ENCODE assay signal across 8 mouse cellular contexts in the genomic region with DNA sequence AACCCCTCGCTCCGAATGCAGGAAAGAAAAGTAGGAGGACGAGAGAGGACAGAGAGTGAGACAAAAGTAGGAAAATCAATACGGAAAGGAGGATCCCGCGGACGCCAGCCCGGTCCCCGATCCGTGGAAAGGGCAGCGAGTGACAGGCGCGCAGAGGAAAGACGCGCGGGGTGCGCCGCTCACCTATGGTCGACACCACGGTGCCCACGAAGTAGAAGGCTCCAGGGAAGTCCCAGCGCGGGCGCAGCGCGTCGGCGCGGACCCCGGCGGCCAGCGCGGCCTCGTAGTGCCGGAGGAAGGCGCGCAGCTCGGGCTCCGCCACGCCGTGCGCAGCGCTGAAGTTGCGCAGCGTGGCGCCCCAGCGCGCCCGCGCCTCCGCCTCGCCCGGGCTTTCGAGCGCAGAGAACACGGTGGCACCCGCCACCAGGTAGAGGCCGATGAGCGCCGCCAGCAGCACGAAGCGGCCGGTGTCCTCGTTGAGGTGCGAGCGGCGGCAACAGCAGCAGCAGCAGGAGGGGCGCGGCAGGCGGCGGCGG. TPM values are rescaled to one million over a fixed set of nuclear protein-coding genes. Genes with fewer than 3 reads are reported as not detected.
DNase-seq lines count a peak whose midpoint lies in the region; ATAC-seq and TF ChIP-seq lines count a peak whose summit lies in the region.

No protein-coding gene starts in this region.

- H3K9me3 ChIP-seq in megakaryocyte, embryonic 14.5 days: peaks cover 13% of the 10 kb centered on the region
- no peaks in the 10 kb centered on the region for H3K9me3 ChIP-seq in hindbrain, postnatal 0 days (ENCODE audit: low read length)
- no peaks in the 10 kb centered on the region for H3K9me3 ChIP-seq in neural tube, embryonic 11.5 days (ENCODE audit: control insufficient read depth, low read length)

- H3K27me3 ChIP-seq in megakaryocyte, embryonic 14.5 days (replicated peaks): peaks cover 59% of the 10 kb centered on the region
- H3K27me3 ChIP-seq in hindbrain, postnatal 0 days (ENCODE audit: insufficient read depth, low read length): peaks cover 40% of the 10 kb centered on the region
- peaks cover 55% of the 10 kb centered on the region for H3K27me3 ChIP-seq in neural tube, embryonic 11.5 days (ENCODE audit: control insufficient read depth, insufficient read depth, low read length)

- DNase-seq in embryo, embryonic 10.5 days (ENCODE audit: low spot score): peak; percentile 19
- DNase-seq in embryo, embryonic 10 days (ENCODE audit: low spot score): no peak
- peak; percentile 56 for DNase-seq in hindbrain, postnatal 0 days (ENCODE audit: low spot score)
- peak; percentile 42 for DNase-seq in neural tube, embryonic 11.5 days (ENCODE audit: low spot score)
- DNase-seq in urinary bladder, postnatal 10 days (ENCODE audit: low spot score): no peak
- no peak for DNase-seq in kidney, postnatal 25 days

- H3K36me3 ChIP-seq in megakaryocyte, embryonic 14.5 days (replicated peaks; ENCODE audit: low read length): no peaks in the 10 kb centered on the region
- no peaks in the 10 kb centered on the region for H3K36me3 ChIP-seq in hindbrain, postnatal 0 days (ENCODE audit: insufficient read depth, low read length)
- no peaks in the 10 kb centered on the region for H3K36me3 ChIP-seq in neural tube, embryonic 11.5 days (ENCODE audit: control insufficient read depth, insufficient read depth, low read length)

- WGBS in hindbrain, postnatal 0 days: under 1% methylated on average over 64 of the region's 72 CpGs
- WGBS in neural tube, embryonic 11.5 days: under 1% methylated on average over 49 of the region's 72 CpGs

- H3K4me3 ChIP-seq in megakaryocyte, embryonic 14.5 days (replicated peaks): peak overlapping the region; percentile 89
- peak overlapping the region; percentile 53 for H3K4me3 ChIP-seq in hindbrain, postnatal 0 days (ENCODE audit: low read length)
- peak overlapping the region; percentile 49 for H3K4me3 ChIP-seq in neural tube, embryonic 11.5 days (ENCODE audit: low read depth, low read length)

- H3K9ac ChIP-seq in hindbrain, postnatal 0 days (replicated peaks; ENCODE audit: low read length): peak overlapping the region; percentile 51
- H3K9ac ChIP-seq in neural tube, embryonic 11.5 days (ENCODE audit: low read length): peak overlapping the region; percentile 32

- ATAC-seq in megakaryocyte, adult 5-6 weeks (ENCODE audit: poor library complexity, severe bottlenecking): no peak
- ATAC-seq in hindbrain, postnatal 0 days: no peak
- ATAC-seq in neural tube, embryonic 11.5 days (ENCODE audit: insufficient read depth, low FRiP score, low TSS enrichment): 0 out of 2 replicates have a peak, but pooled peaks have one; percentile 11

- H3K4me1 ChIP-seq in megakaryocyte, embryonic 14.5 days: peaks cover 22% of the 10 kb centered on the region
- no peaks in the 10 kb centered on the region for H3K4me1 ChIP-seq in hindbrain, postnatal 0 days (ENCODE audit: insufficient read depth, low read length)
- peaks cover 20% of the 10 kb centered on the region for H3K4me1 ChIP-seq in neural tube, embryonic 11.5 days (ENCODE audit: control insufficient read depth, insufficient read depth, low read length)

- no peak for TF ChIP-seq CTCF in hindbrain, postnatal 0 days (IDR thresholded peaks at IDR 0.05; ENCODE audit: low read depth)

- H3K4me2 ChIP-seq in hindbrain, postnatal 0 days (ENCODE audit: low read depth, low read length): peak overlapping the region; percentile 90
- H3K4me2 ChIP-seq in neural tube, embryonic 11.5 days (ENCODE audit: low read depth): peak overlapping the region; percentile 97

- no peak overlapping the region for H3K27ac ChIP-seq in hindbrain, postnatal 0 days
- no peak overlapping the region for H3K27ac ChIP-seq in neural tube, embryonic 11.5 days (ENCODE audit: low read depth, low read length)

RNA-seq across cellular contexts. Expression of gene Kcnk12, which starts 0.8 kb away (rescaled TPM):
- polyA plus RNA-seq in megakaryocyte, embryonic 14.5 days (2012; ENCODE audit: insufficient read depth, low replicate concordance): 3.4 and 4.7 TPM in 2 replicates
- 1.6 and 3.6 TPM in 2 replicates for total RNA-seq in megakaryocyte, adult 5-6 weeks (2015)
- 1.1 and 2.3 TPM in 2 replicates for total RNA-seq in megakaryocyte, adult 5-6 weeks (2017)
- 12.8 and 19.5 TPM in 2 replicates for total RNA-seq in hindbrain, postnatal 0 days (2014; rRNA removed)
- 2.5 and 2.6 TPM in 2 replicates for polyA plus RNA-seq in hindbrain, postnatal 0 days (2015; fragmentation: Nextera tagmentation; extraction: Ambion mirVana)
- 0.31 and 0.39 TPM in 2 replicates for polyA plus RNA-seq in neural tube, embryonic 11.5 days (2014; fragmentation: Nextera tagmentation; extraction: Ambion mirVana)

Comparison
In these comparisons a context has a peak if more than half of its experiments do, and no peak if none do; other contexts are left out.
1. DNase-seq: peak in embryo, embryonic 10.5 days (single experiment), hindbrain, postnatal 0 days (single experiment) and neural tube, embryonic 11.5 days (single experiment); none in embryo, embryonic 10 days (single experiment), urinary bladder, postnatal 10 days (single experiment) and kidney, postnatal 25 days (0 of 2).
2. Peak in every context shown above with its lines, with median percentiles within 50 percentile points of each other: H3K4me3 ChIP-seq.